Mouse (Mus musculus) heart, postnatal 0 days (tissue): Measurements from ENCODE around the gene Rgs9.

ENCODE experiments used
- CTCF ChIP-seq: IDR thresholded peaks from 2 replicates; pipeline ENCODE4 v1.5.1; 2016; ENCODE audit warnings: antibody characterized with exemption, control low read depth, low read depth
- EP300 ChIP-seq: IDR thresholded peaks from 2 replicates; pipeline ENCODE4 v1.6.1; 2016; ENCODE audit warnings: antibody characterized with exemption, low read depth

DNA sequence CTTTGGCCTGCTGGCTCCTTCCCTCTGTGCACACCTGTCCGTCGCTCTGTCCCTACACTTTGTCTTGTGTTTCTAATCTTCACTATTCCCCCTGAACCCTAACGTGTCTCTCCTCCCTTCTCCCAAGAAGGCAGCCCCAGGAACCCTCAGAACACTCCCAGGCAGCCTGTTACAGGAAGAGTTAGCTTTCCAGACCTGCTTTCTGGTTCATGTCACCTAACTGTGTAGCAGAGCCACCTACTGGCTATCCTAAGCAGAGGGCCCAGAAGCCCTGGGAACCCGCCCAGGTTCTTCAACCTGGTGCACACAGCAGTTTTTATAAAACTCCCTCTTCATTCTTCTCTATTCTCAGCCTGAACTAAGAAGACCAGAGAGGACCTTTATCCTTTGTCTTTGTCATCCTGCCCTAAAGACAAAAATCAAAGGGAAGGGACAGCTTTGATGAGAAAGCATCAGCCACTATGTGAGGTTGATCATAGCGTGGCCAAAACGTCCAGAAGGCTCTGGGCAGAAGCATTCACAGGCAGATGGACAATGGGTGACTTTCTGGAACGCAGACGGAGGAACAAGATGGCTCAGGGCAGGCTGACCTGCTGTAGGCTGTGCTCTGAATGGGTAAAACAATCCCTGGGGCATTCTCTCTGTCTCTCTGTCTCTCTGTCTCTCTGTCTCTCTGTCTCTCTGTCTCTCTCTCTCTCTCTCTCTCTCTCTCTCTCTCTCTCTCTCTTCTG lies 119.0 kb downstream of the Rgs9 start:
- TF ChIP-seq CTCF, result peak; percentile 61
- TF ChIP-seq EP300, result no peak
